Comparison of ENCODE assay signal across 17 mouse cellular contexts in genomic region chr3:152872596-152872995, GRCm38 (mm10).
DNase-seq lines count a peak whose midpoint lies in the region; ATAC-seq lines count a peak whose summit lies in the region.
"Had no signal": no experiment of that assay in that cellular context is flagged by ENCODE, and none has a peak within 500 bp of the region (broad histone marks: within the 10 kb centered on the region; RNA-seq: fewer than 3 reads in every experiment).

No protein-coding gene starts in this region.

- no peak overlapping the region for H3K4me2 ChIP-seq in neural tube, embryonic 11.5 days (ENCODE audit: low read depth)
- peak overlapping the region; percentile 17 for H3K4me2 ChIP-seq in midbrain, embryonic 13.5 days (replicated peaks)
- H3K4me2 ChIP-seq: embryonic facial prominence, embryonic 12.5 days; liver, embryonic 13.5 days had no signal

- no peaks in the 10 kb centered on the region for H3K36me3 ChIP-seq in neural tube, embryonic 11.5 days (ENCODE audit: control insufficient read depth, insufficient read depth, low read length)
- H3K36me3 ChIP-seq in midbrain, embryonic 13.5 days = no peaks in the 10 kb centered on the region
- H3K36me3 ChIP-seq: embryonic facial prominence, embryonic 12.5 days; limb, embryonic 10.5 days; liver, embryonic 13.5 days had no signal

- peaks cover 6% of the 10 kb centered on the region; the same call in 1 of the 2 replicates for H3K4me1 ChIP-seq in neural tube, embryonic 11.5 days (ENCODE audit: control insufficient read depth, insufficient read depth, low read length)
- H3K4me1 ChIP-seq in midbrain, embryonic 13.5 days (replicated peaks) = peaks cover 31% of the 10 kb centered on the region
- H3K4me1 ChIP-seq: embryonic facial prominence, embryonic 12.5 days; liver, embryonic 13.5 days had no signal

- no peak overlapping the region for H3K4me3 ChIP-seq in neural tube, embryonic 11.5 days (ENCODE audit: low read depth, low read length)
- H3K4me3 ChIP-seq in midbrain, embryonic 13.5 days (replicated peaks) = no peak overlapping the region
- H3K4me3 ChIP-seq: embryonic facial prominence, embryonic 12.5 days; limb, embryonic 10.5 days; liver, embryonic 13.5 days had no signal

- peak; percentile 29 for DNase-seq in embryo, embryonic 10.5 days (ENCODE audit: low spot score)
- DNase-seq in embryo, embryonic 9.5 days (ENCODE audit: extremely low spot score) = no peak
- peak; percentile 53 for DNase-seq in neural tube, embryonic 11.5 days (ENCODE audit: low spot score)
- no peak for DNase-seq in neural tube, embryonic 10.5 days (ENCODE audit: extremely low spot score, low spot score)
- DNase-seq in retina, postnatal 1 day = peak; percentile 68
- no peak for DNase-seq in lung, postnatal 36 days
- no peak for DNase-seq in left cerebral cortex, postnatal 14 days (ENCODE audit: low spot score in 2 of 2)
- DNase-seq: adrenal gland, adult 2 months; cerebellum, adult 9-11 months; layer of hippocampus, adult 9-11 months; liver, embryonic 13.5 days; lung, postnatal 10 days; right cerebral cortex, postnatal 4 days had no signal

- peak; percentile 66; the same call in 1 of the 2 replicates for ATAC-seq in neural tube, embryonic 11.5 days (ENCODE audit: insufficient read depth, low FRiP score, low TSS enrichment)
- ATAC-seq in midbrain, embryonic 13.5 days = peak; percentile 41

- H3K9ac ChIP-seq in neural tube, embryonic 11.5 days (ENCODE audit: low read length) = no peak overlapping the region
- H3K9ac ChIP-seq in midbrain, embryonic 13.5 days (replicated peaks) = no peak overlapping the region
- H3K9ac ChIP-seq: embryonic facial prominence, embryonic 12.5 days; liver, embryonic 13.5 days had no signal

- no peaks in the 10 kb centered on the region for H3K27me3 ChIP-seq in neural tube, embryonic 11.5 days (ENCODE audit: control insufficient read depth, insufficient read depth, low read length)
- H3K27me3 ChIP-seq in midbrain, embryonic 13.5 days = no peaks in the 10 kb centered on the region
- H3K27me3 ChIP-seq: embryonic facial prominence, embryonic 12.5 days; liver, embryonic 13.5 days had no signal

- WGBS in neural tube, embryonic 11.5 days = 46% methylated on average over 6 of the region's 6 CpGs
- WGBS in midbrain, embryonic 13.5 days = 49% methylated on average over 6 of the region's 6 CpGs

- H3K9me3 ChIP-seq in neural tube, embryonic 11.5 days (ENCODE audit: control insufficient read depth, low read length) = no peaks in the 10 kb centered on the region
- no peaks in the 10 kb centered on the region for H3K9me3 ChIP-seq in midbrain, embryonic 13.5 days
- H3K9me3 ChIP-seq: embryonic facial prominence, embryonic 12.5 days; limb, embryonic 10.5 days; liver, embryonic 13.5 days had no signal

- intact Hi-C loops in left cerebral cortex, postnatal 14 days (cut with DNase I) = no loop called here

- H3K27ac ChIP-seq in neural tube, embryonic 11.5 days (ENCODE audit: low read depth, low read length) = 0 out of 2 replicates have a peak overlapping the region, but pooled peaks have one; percentile 11
- H3K27ac ChIP-seq in midbrain, embryonic 13.5 days = peak overlapping the region; percentile 81
- H3K27ac ChIP-seq: embryonic facial prominence, embryonic 12.5 days; kidney, postnatal 0 days; limb, embryonic 10.5 days; liver, embryonic 13.5 days had no signal

Comparison
In these comparisons a context has a peak if more than half of its experiments do, and no peak if none do; other contexts are left out.
1. DNase-seq: peak in embryo, embryonic 10.5 days (single experiment), neural tube, embryonic 11.5 days (single experiment) and retina, postnatal 1 day (single experiment); none in embryo, embryonic 9.5 days (single experiment), neural tube, embryonic 10.5 days (single experiment), lung, postnatal 36 days (single experiment) and left cerebral cortex, postnatal 14 days (0 of 2).